Mouse (Mus musculus) hindbrain, postnatal 0 days (tissue): ENCODE results near the gene Cib2. TPM values are rescaled to one million over a fixed set of nuclear protein-coding genes. Genes with fewer than 3 reads are reported as not detected.
A peak's percentile ranks its signal among the peaks of the same experiment; 100 is the strongest.

Experiments used
- ATAC-seq: fragments of 200-750 bp; cut with Nextera tagmentation; 2 replicates; pipeline ENCODE4 v1.8.0; 2017; ENCODE audit warnings: mild to moderate bottlenecking, moderate TSS enrichment, moderate library complexity
- DNase-seq: peaks from one replicate; pipeline ENCODE4 v3.0.0-alpha.2; 2015; ENCODE audit warnings: low spot score
- H3K27ac ChIP-seq: fragments of 300-500 bp; sonication (generic); 2 replicates; pipeline ENCODE4 v1.5.1; 2014; ENCODE audit warnings: mild to moderate bottlenecking
- H3K27me3 ChIP-seq: fragments of 300-500 bp; sonication (generic); 2 replicates; pipeline ENCODE4 v1.6.1; 2014; ENCODE audit warnings: low read length, mixed read lengths; ENCODE audit not compliant: insufficient read depth
- H3K36me3 ChIP-seq: fragments of 300-500 bp; sonication (generic); 2 replicates; pipeline ENCODE4 v1.6.1; 2014; ENCODE audit warnings: low read length, mixed read lengths; ENCODE audit not compliant: insufficient read depth
- H3K4me1 ChIP-seq: fragments of 300-500 bp; sonication (generic); 2 replicates; pipeline ENCODE4 v1.6.1; 2014; ENCODE audit warnings: antibody characterized with exemption, low read length, mixed read lengths; ENCODE audit not compliant: insufficient read depth
- H3K4me2 ChIP-seq: fragments of 300-500 bp; sonication (generic); 2 replicates; pipeline ENCODE4 v1.6.1; 2014; ENCODE audit warnings: low read depth, mild to moderate bottlenecking, low read length, moderate library complexity, mixed read lengths
- H3K4me3 ChIP-seq: fragments of 300-500 bp; sonication (generic); 2 replicates; pipeline ENCODE4 v1.5.1; 2014; ENCODE audit warnings: low read length
- H3K9ac ChIP-seq: fragments of 300-500 bp; sonication (generic); replicated peaks from 2 replicates; pipeline ENCODE4 v1.6.1; 2014; ENCODE audit warnings: mild to moderate bottlenecking, low read length, moderate library complexity, mixed read lengths
- H3K9me3 ChIP-seq: fragments of 300-500 bp; sonication (generic); 2 replicates; pipeline ENCODE4 v1.6.1; 2016; ENCODE audit warnings: low read length, mixed read lengths
- CTCF ChIP-seq: IDR thresholded peaks from 2 replicates; pipeline ENCODE4 v1.5.1; 2016; ENCODE audit warnings: antibody characterized with exemption, control low read depth, low read depth
- WGBS: fragments of 180-500 bp; shearing (Covaris S2); extraction: QIAGEN DNeasy Blood & Tissue Kit; methylation state at CpG from one replicate; pipeline ENCODE4 v1.1.7; 2014; 5-methylcytosine and 5-hydroxymethylcytosine counted together
- polyA plus RNA-seq: library from polyadenylated mRNA; unstranded; fragments of >200 nt; fragmentation: Nextera tagmentation; extraction: Ambion mirVana; gene quantifications from 2 replicates; pipeline ENCODE4 v1.2.1, GENCODE M21; 2015
- total RNA-seq: library from RNA; depleted of rRNA; stranded (reverse); fragments of >200 nt; gene quantifications from 2 replicates; pipeline ENCODE4 v1.2.3, GENCODE M21; 2014; rRNA removed

The Cib2 gene
- total and polyA plus RNA-seq, 2 experiments from 2014 or later: 53.8 to 88.1 TPM

DNA sequence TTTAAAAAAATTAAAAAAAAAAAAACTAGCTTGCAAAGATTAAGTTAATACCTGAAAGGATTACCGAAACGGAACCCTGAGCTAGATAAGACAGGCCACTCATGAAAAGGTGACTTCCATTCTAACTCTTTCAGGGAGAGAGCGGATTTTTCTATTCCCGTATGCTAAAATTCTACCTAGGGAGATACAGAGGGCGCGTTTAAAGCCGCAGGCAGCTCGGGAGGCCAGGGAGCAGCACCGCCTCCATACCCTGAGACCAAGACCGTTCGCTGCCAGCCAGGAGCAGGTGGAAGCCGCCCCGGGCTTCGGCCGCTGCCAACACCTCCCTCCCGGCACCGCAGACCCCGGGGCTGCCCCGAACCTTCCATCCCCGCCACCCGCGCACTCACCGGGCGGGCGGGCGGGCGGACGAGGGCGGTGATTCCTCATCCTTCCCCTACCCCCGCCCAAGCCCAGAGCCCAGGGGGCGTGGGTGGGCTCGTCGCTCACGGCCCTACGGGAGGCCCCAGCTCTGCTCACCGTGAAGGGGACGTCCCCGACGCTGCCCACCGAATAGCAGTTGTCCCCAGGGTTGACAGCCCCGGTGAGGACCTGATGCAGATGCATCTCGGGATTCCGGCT is 59.1 kb downstream of the Cib2 start:
- Histone ChIP-seq H3K9me3 (no peaks in the 10 kb centered on the region), H3K4me2 (peak overlapping the region; percentile 71), H3K27ac (peak overlapping the region; percentile 90), H3K27me3 (no peaks in the 10 kb centered on the region), H3K9ac (peak overlapping the region; percentile 92), H3K4me3 (peak overlapping the region; percentile 68), H3K36me3 (no peaks in the 10 kb centered on the region), H3K4me1 (0 out of 2 replicates have a peak, but pooled peaks cover 6% of the 10 kb centered on the region)
- DNase-seq (peak; percentile 55), ATAC-seq (peak; percentile 70)
- no peak for TF ChIP-seq CTCF
- 2% methylated on average over 43 of the region's 43 CpGs for WGBS

DNA sequence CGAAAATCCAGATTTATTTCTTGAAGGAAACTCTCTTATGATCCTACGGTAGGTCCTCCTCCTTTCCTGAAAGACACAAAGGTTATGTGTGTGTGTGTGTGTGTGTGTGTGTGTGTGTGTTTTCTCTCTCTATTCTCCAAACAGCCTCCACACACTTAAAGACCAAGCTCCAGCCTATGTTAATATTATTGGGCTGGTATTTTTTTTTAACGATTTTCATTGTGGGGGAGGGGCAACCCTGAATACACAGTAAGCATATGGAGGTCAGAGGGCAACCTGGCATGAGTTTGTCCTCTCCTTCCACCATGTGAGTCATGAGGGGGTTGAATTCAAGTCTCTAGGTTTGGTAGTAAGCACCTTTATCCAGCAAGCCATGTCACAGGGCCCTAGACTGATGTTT is 60.2 kb downstream of the Cib2 start:
- Histone ChIP-seq H3K27me3 (no peaks in the 10 kb centered on the region), H3K4me2 (peak overlapping the region; percentile 71), H3K4me3 (peak overlapping the region; percentile 68), H3K27ac (no peak overlapping the region), H3K9ac (no peak overlapping the region), H3K9me3 (no peaks in the 10 kb centered on the region), H3K36me3 (no peaks in the 10 kb centered on the region), H3K4me1 (0 out of 2 replicates have a peak, but pooled peaks cover 6% of the 10 kb centered on the region)
- no peak for TF ChIP-seq CTCF
- ATAC-seq (no peak), DNase-seq (no peak)
- 80% methylated on average over 3 of the region's 3 CpGs for WGBS

DNA sequence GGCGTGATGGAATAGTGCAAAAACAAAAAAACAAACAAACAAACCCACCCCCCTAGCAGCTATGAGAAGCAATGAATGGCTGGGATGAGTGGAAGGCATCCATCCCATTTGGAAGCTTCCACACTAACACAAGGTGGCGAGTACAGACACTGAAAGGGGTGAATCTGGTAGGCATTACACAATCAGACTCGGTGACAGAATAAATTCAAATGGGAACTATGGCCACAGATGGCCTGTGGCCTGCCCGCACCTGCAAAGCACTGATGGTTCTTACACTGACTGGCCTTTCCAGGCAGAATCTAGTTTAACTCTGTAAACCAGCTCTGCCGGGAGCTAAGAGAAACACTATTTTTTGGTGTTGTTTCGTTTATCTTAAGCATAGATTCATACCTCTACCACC is 60.7 kb downstream of the Cib2 start:
- no peak for TF ChIP-seq CTCF
- 0 out of 2 replicates have a peak, but pooled peaks cover 6% of the 10 kb centered on the region for H3K4me1 ChIP-seq
- no peak overlapping the region for H3K9ac ChIP-seq
- no peaks in the 10 kb centered on the region for H3K36me3 ChIP-seq
- H3K4me2 ChIP-seq: peak overlapping the region; percentile 71
- ATAC-seq (no peak), DNase-seq (no peak)
- no peaks in the 10 kb centered on the region for H3K9me3 ChIP-seq
- no peaks in the 10 kb centered on the region for H3K27me3 ChIP-seq
- WGBS: 81% methylated on average over 6 of the region's 6 CpGs
- peak overlapping the region; percentile 68 for H3K4me3 ChIP-seq
- no peak overlapping the region for H3K27ac ChIP-seq

Other genes with a start within 250 kb of the Cib2 start
- 106 and 124 TPM in 2 replicates for gene Dmxl2, start 58.6 kb downstream of the Cib2 start, total RNA-seq
- 42.9 and 46.2 TPM in 2 replicates for gene Dmxl2, start 58.6 kb downstream of the Cib2 start, polyA plus RNA-seq
- not detected in 2 replicates for gene Sh2d7, start 21.2 kb downstream of the Cib2 start, total RNA-seq
- gene Sh2d7, start 21.2 kb downstream of the Cib2 start, polyA plus RNA-seq: 0.09 TPM in 1 of 2 replicates, not detected in the other
- 87.8 and 94.2 TPM in 2 replicates for gene Idh3a, start 26.1 kb upstream of the Cib2 start, total RNA-seq
- gene Idh3a, start 26.1 kb upstream of the Cib2 start, polyA plus RNA-seq: 208 and 217 TPM in 2 replicates
- 101 and 106 TPM in 2 replicates for gene Acsbg1, start 101.7 kb upstream of the Cib2 start, total RNA-seq
- 57.1 and 67.4 TPM in 2 replicates for gene Acsbg1, start 101.7 kb upstream of the Cib2 start, polyA plus RNA-seq
- 5.5 and 11.3 TPM in 2 replicates for gene Dnaja4, start 138.7 kb upstream of the Cib2 start, total RNA-seq
- gene Dnaja4, start 138.7 kb upstream of the Cib2 start, polyA plus RNA-seq: 6.2 and 6.7 TPM in 2 replicates
- 35.6 and 37.9 TPM in 2 replicates for gene Wdr61, start 174.3 kb upstream of the Cib2 start, total RNA-seq
- gene Wdr61, start 174.3 kb upstream of the Cib2 start, polyA plus RNA-seq: 88.5 and 96.7 TPM in 2 replicates
- 86.4 and 140 TPM in 2 replicates for gene Crabp1, start 204.5 kb upstream of the Cib2 start, total RNA-seq
- 155 and 166 TPM in 2 replicates for gene Crabp1, start 204.5 kb upstream of the Cib2 start, polyA plus RNA-seq